In the genomic region with DNA sequence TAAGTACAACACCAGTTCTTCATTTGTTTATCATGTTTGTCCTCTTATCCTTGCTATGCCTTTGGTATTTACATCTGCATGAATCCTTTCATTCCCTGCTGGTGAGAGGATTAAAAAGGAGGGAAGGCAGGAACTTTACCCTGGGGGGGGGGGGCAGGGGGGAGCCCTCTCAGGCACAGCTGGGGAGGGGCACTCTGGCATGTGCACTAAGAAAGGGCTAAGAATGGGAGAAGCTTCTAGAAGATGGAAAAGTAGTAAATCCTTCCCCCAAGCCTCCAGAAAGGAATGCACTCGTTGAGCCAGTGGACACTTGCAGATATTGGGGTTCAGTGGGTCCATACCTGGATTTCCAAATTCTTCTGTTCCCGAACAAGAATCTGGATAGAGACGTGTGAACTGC, we compare ENCODE assay signal across 31 mouse cellular contexts.
DNase-seq lines count a peak whose midpoint lies in the region; ATAC-seq and TF ChIP-seq lines count a peak whose summit lies in the region.
"Had no signal": no experiment of that assay in that cellular context is flagged by ENCODE, and none has a peak within 500 bp of the region (broad histone marks: within the 10 kb centered on the region; RNA-seq: fewer than 3 reads in every experiment).

No protein-coding gene starts in this region.

- H3K36me3 ChIP-seq in hindbrain, embryonic 11.5 days (ENCODE audit: control insufficient read depth, insufficient read depth, low read length) = no peaks in the 10 kb centered on the region
- no peaks in the 10 kb centered on the region for H3K36me3 ChIP-seq in hindbrain, postnatal 0 days (ENCODE audit: insufficient read depth, low read length)
- H3K36me3 ChIP-seq in midbrain, embryonic 13.5 days = no peaks in the 10 kb centered on the region
- no peaks in the 10 kb centered on the region for H3K36me3 ChIP-seq in midbrain, embryonic 16.5 days (ENCODE audit: control insufficient read depth, insufficient read depth, low read length)
- H3K36me3 ChIP-seq in forebrain, embryonic 12.5 days (replicated peaks) = no peaks in the 10 kb centered on the region
- no peaks in the 10 kb centered on the region for H3K36me3 ChIP-seq in neural tube, embryonic 14.5 days (ENCODE audit: control insufficient read depth, insufficient read depth, low read length)
- H3K36me3 ChIP-seq: embryonic facial prominence, embryonic 10.5 days; embryonic facial prominence, embryonic 15.5 days; heart, embryonic 12.5 days; hindbrain, embryonic 15.5 days; intestine, embryonic 15.5 days; liver, embryonic 12.5 days; stomach, embryonic 15.5 days had no signal

- H3K4me2 ChIP-seq in hindbrain, embryonic 11.5 days (replicated peaks; ENCODE audit: low read depth, low read length) = no peak overlapping the region
- H3K4me2 ChIP-seq in hindbrain, postnatal 0 days (ENCODE audit: low read depth, low read length) = no peak overlapping the region
- H3K4me2 ChIP-seq in midbrain, embryonic 13.5 days (replicated peaks) = no peak overlapping the region
- H3K4me2 ChIP-seq in midbrain, embryonic 16.5 days (ENCODE audit: low read length) = no peak overlapping the region
- 0 out of 2 replicates have a peak overlapping the region, but pooled peaks have one; percentile 2 for H3K4me2 ChIP-seq in forebrain, embryonic 12.5 days
- H3K4me2 ChIP-seq in neural tube, embryonic 14.5 days (ENCODE audit: low read depth, low read length) = no peak overlapping the region
- H3K4me2 ChIP-seq: embryonic facial prominence, embryonic 15.5 days; heart, embryonic 12.5 days; hindbrain, embryonic 15.5 days; intestine, embryonic 15.5 days; liver, embryonic 12.5 days; stomach, embryonic 15.5 days had no signal

- ATAC-seq in hindbrain, embryonic 11.5 days (ENCODE audit: low FRiP score) = peak; percentile 39
- ATAC-seq in hindbrain, postnatal 0 days = no peak
- ATAC-seq in midbrain, embryonic 13.5 days = peak; percentile 62; the same call in 1 of the 2 replicates
- no peak for ATAC-seq in midbrain, embryonic 16.5 days
- peak; percentile 28; the same call in 1 of the 2 replicates for ATAC-seq in forebrain, embryonic 12.5 days (ENCODE audit: low FRiP score)
- 0 out of 2 replicates have a peak, but pooled peaks have one; percentile 29 for ATAC-seq in neural tube, embryonic 14.5 days (ENCODE audit: low read depth)
- ATAC-seq: intestine, embryonic 15.5 days; liver, embryonic 12.5 days; liver, postnatal 0 days; Patski had no signal

- DNase-seq in hindbrain, embryonic 11.5 days (ENCODE audit: low spot score) = no peak
- no peak for DNase-seq in hindbrain, postnatal 0 days (ENCODE audit: low spot score)
- no peak for DNase-seq in layer of hippocampus, adult 9-10 months (ENCODE audit: low spot score)
- DNase-seq: adrenal gland, adult 8-10 months; cerebellum, adult 8-10 months; cerebellum, postnatal 25 days; gastrocnemius, adult 2 months; gastrocnemius, postnatal 36 days; heart, adult 2 months; heart, postnatal 4 days; kidney, adult 2 months; kidney, postnatal 4 days; layer of hippocampus, postnatal 36 days; left cerebral cortex, postnatal 4 days; liver, postnatal 0 days; lung, postnatal 36 days; right cerebral cortex, postnatal 25 days had no signal

- no peak for TF ChIP-seq CTCF in hindbrain, postnatal 0 days (IDR thresholded peaks at IDR 0.05; ENCODE audit: low read depth)

- H3K27me3 ChIP-seq in hindbrain, embryonic 11.5 days (ENCODE audit: control insufficient read depth, insufficient read depth, low read length) = no peaks in the 10 kb centered on the region
- no peaks in the 10 kb centered on the region for H3K27me3 ChIP-seq in hindbrain, postnatal 0 days (ENCODE audit: insufficient read depth, low read length)
- no peaks in the 10 kb centered on the region for H3K27me3 ChIP-seq in midbrain, embryonic 13.5 days
- no peaks in the 10 kb centered on the region for H3K27me3 ChIP-seq in midbrain, embryonic 16.5 days (ENCODE audit: control insufficient read depth, insufficient read depth, low read depth, low read length)
- H3K27me3 ChIP-seq in forebrain, embryonic 12.5 days = peaks cover 34% of the 10 kb centered on the region
- H3K27me3 ChIP-seq in neural tube, embryonic 14.5 days (ENCODE audit: control insufficient read depth, insufficient read depth, low read length) = no peaks in the 10 kb centered on the region
- H3K27me3 ChIP-seq: embryonic facial prominence, embryonic 15.5 days; heart, embryonic 12.5 days; hindbrain, embryonic 15.5 days; intestine, embryonic 15.5 days; liver, embryonic 12.5 days; megakaryocyte, embryonic 14.5 days; Patski; stomach, embryonic 15.5 days had no signal

- H3K9me3 ChIP-seq in hindbrain, embryonic 11.5 days (ENCODE audit: control insufficient read depth, low read length) = no peaks in the 10 kb centered on the region
- H3K9me3 ChIP-seq in hindbrain, postnatal 0 days (ENCODE audit: low read length) = no peaks in the 10 kb centered on the region
- no peaks in the 10 kb centered on the region for H3K9me3 ChIP-seq in midbrain, embryonic 13.5 days
- no peaks in the 10 kb centered on the region for H3K9me3 ChIP-seq in midbrain, embryonic 16.5 days (replicated peaks; ENCODE audit: control insufficient read depth, low read length, poor library complexity, severe bottlenecking)
- 0 out of 2 replicates have a peak, but pooled peaks cover 5% of the 10 kb centered on the region for H3K9me3 ChIP-seq in forebrain, embryonic 12.5 days
- H3K9me3 ChIP-seq in neural tube, embryonic 14.5 days (ENCODE audit: control insufficient read depth, low read length) = no peaks in the 10 kb centered on the region
- H3K9me3 ChIP-seq: embryonic facial prominence, embryonic 10.5 days; embryonic facial prominence, embryonic 15.5 days; heart, embryonic 12.5 days; hindbrain, embryonic 15.5 days; intestine, embryonic 15.5 days; liver, embryonic 12.5 days; megakaryocyte, embryonic 14.5 days; stomach, embryonic 15.5 days had no signal

- H3K4me3 ChIP-seq in hindbrain, embryonic 11.5 days (ENCODE audit: low read depth, low read length) = no peak overlapping the region
- H3K4me3 ChIP-seq in hindbrain, postnatal 0 days (ENCODE audit: low read length) = no peak overlapping the region
- H3K4me3 ChIP-seq in midbrain, embryonic 13.5 days (replicated peaks) = no peak overlapping the region
- no peak overlapping the region for H3K4me3 ChIP-seq in midbrain, embryonic 16.5 days (ENCODE audit: low read depth, low read length)
- no peak overlapping the region for H3K4me3 ChIP-seq in forebrain, embryonic 12.5 days (replicated peaks)
- H3K4me3 ChIP-seq in neural tube, embryonic 14.5 days (ENCODE audit: low read depth, low read length) = no peak overlapping the region
- H3K4me3 ChIP-seq: embryonic facial prominence, embryonic 10.5 days; embryonic facial prominence, embryonic 15.5 days; gastrocnemius, adult 2 months; heart, adult 2 months; heart, embryonic 12.5 days; hindbrain, embryonic 15.5 days; intestine, embryonic 15.5 days; liver, embryonic 12.5 days; megakaryocyte, embryonic 14.5 days; stomach, embryonic 15.5 days had no signal

- H3K27ac ChIP-seq in hindbrain, embryonic 11.5 days (ENCODE audit: low read depth, low read length) = no peak overlapping the region
- H3K27ac ChIP-seq in hindbrain, postnatal 0 days = no peak overlapping the region
- no peak overlapping the region for H3K27ac ChIP-seq in midbrain, embryonic 13.5 days
- no peak overlapping the region for H3K27ac ChIP-seq in midbrain, embryonic 16.5 days (ENCODE audit: low read length)
- 0 out of 2 replicates have a peak overlapping the region, but pooled peaks have one; percentile 8 for H3K27ac ChIP-seq in forebrain, embryonic 12.5 days
- H3K27ac ChIP-seq in neural tube, embryonic 14.5 days (ENCODE audit: low read depth, low read length) = no peak overlapping the region
- H3K27ac ChIP-seq: embryonic facial prominence, embryonic 10.5 days; embryonic facial prominence, embryonic 15.5 days; gastrocnemius, adult 2 months; heart, adult 2 months; hindbrain, embryonic 15.5 days; intestine, embryonic 15.5 days; kidney, postnatal 0 days; liver, embryonic 12.5 days; stomach, embryonic 15.5 days had no signal

- 61% methylated on average over 3 of the region's 3 CpGs for WGBS in hindbrain, embryonic 11.5 days
- 43% methylated on average over 3 of the region's 3 CpGs for WGBS in hindbrain, postnatal 0 days
- WGBS in midbrain, embryonic 13.5 days = 47% methylated on average over 3 of the region's 3 CpGs
- 23% methylated on average over 3 of the region's 3 CpGs for WGBS in midbrain, embryonic 16.5 days
- WGBS in forebrain, embryonic 12.5 days = 20% methylated on average over 3 of the region's 3 CpGs
- WGBS in neural tube, embryonic 14.5 days = 16% methylated on average over 3 of the region's 3 CpGs

- no peak overlapping the region for H3K9ac ChIP-seq in hindbrain, embryonic 11.5 days (ENCODE audit: low read depth, low read length)
- no peak overlapping the region for H3K9ac ChIP-seq in hindbrain, postnatal 0 days (replicated peaks; ENCODE audit: low read length)
- no peak overlapping the region for H3K9ac ChIP-seq in midbrain, embryonic 13.5 days (replicated peaks)
- H3K9ac ChIP-seq in midbrain, embryonic 16.5 days (ENCODE audit: low read depth, low read length) = no peak overlapping the region
- H3K9ac ChIP-seq in forebrain, embryonic 12.5 days = no peak overlapping the region
- no peak overlapping the region for H3K9ac ChIP-seq in neural tube, embryonic 14.5 days (replicated peaks; ENCODE audit: low read depth, low read length)
- H3K9ac ChIP-seq: embryonic facial prominence, embryonic 15.5 days; heart, embryonic 12.5 days; hindbrain, embryonic 15.5 days; intestine, embryonic 15.5 days; liver, embryonic 12.5 days; liver, postnatal 0 days; stomach, embryonic 15.5 days had no signal

- H3K4me1 ChIP-seq in hindbrain, embryonic 11.5 days (replicated peaks; ENCODE audit: control insufficient read depth, insufficient read depth, low read length) = 0 out of 2 replicates have a peak, but pooled peaks cover 2% of the 10 kb centered on the region
- no peaks in the 10 kb centered on the region for H3K4me1 ChIP-seq in hindbrain, postnatal 0 days (ENCODE audit: insufficient read depth, low read length)
- H3K4me1 ChIP-seq in midbrain, embryonic 13.5 days (replicated peaks) = peaks cover 8% of the 10 kb centered on the region
- peaks cover 5% of the 10 kb centered on the region for H3K4me1 ChIP-seq in midbrain, embryonic 16.5 days (ENCODE audit: control insufficient read depth, insufficient read depth, low read length)
- H3K4me1 ChIP-seq in forebrain, embryonic 12.5 days = peaks cover 10% of the 10 kb centered on the region
- no peaks in the 10 kb centered on the region for H3K4me1 ChIP-seq in neural tube, embryonic 14.5 days (ENCODE audit: control insufficient read depth, insufficient read depth, low read length)
- H3K4me1 ChIP-seq: embryonic facial prominence, embryonic 10.5 days; embryonic facial prominence, embryonic 15.5 days; heart, embryonic 12.5 days; hindbrain, embryonic 15.5 days; intestine, embryonic 15.5 days; liver, embryonic 12.5 days; megakaryocyte, embryonic 14.5 days; stomach, embryonic 15.5 days had no signal

Comparison
In these comparisons a context has a peak if more than half of its experiments do, and no peak if none do; other contexts are left out.
1. ATAC-seq: peak in hindbrain, embryonic 11.5 days (single experiment), midbrain, embryonic 13.5 days (single experiment), forebrain, embryonic 12.5 days (single experiment) and neural tube, embryonic 14.5 days (single experiment); none in hindbrain, postnatal 0 days (single experiment) and midbrain, embryonic 16.5 days (single experiment).